Mouse (Mus musculus) brain, embryonic 14.5 days (tissue): Measurements from ENCODE around the gene Bmpr1a.

Experiments used
- CTCF ChIP-seq: fragments of 200-500 bp; IDR thresholded peaks from 2 replicates; pipeline ENCODE4 v1.5.1; 2012; ENCODE audit warnings: inconsistent platforms, mild to moderate bottlenecking, moderate library complexity, borderline replicate concordance; ENCODE audit not compliant: insufficient read depth, insufficient read length; ENCODE audit errors: extremely low read depth
- POLR2A ChIP-seq: fragments of 200-500 bp; IDR thresholded peaks from 2 replicates; pipeline ENCODE4 v1.6.1; 2012; ENCODE audit warnings: mild to moderate bottlenecking, inconsistent platforms, borderline replicate concordance; ENCODE audit not compliant: poor library complexity, insufficient read depth, insufficient read length, severe bottlenecking; ENCODE audit errors: extremely low read depth

GRCm38 (mm10) chr14:34448398-34448797, 54.7 kb downstream of the Bmpr1a start:
- TF ChIP-seq POLR2A (no peak), CTCF (no peak)
